Mouse (Mus musculus): ENCODE measurements around the gene Wwc2.

Wwc2 gene

GRCm38 (mm10) chr8:47791986-47792385 is 198.7 kb downstream of the Wwc2 start:
- CTCF ChIA-PET, result no interaction called here

- CTCF ChIA-PET, result no interaction called here
Measured at GRCm38 (mm10) chr8:47787705-47788104, 203.0 kb downstream of the Wwc2 start.

- CTCF ChIA-PET, result no interaction called here
Measured at GRCm38 (mm10) chr8:47786323-47786722, 204.4 kb downstream of the Wwc2 start.

DNA sequence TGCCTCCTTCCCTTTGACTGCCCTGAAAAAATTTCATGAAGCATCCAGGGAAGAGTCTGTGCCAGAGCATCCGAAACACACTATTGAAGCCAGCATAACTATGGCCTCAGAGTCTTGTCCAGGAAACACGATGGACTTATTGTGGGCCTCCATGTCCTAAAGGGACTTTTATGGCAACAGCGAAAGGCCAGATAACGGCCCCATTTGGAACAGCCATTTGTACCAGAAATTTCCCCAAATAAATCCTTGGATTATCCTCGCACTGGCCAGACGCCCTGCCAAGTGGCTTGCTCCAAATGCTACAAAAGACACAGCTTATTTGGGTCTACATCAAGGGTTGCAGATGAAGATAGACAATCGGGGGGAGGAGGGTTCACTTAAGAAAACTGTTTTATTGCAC is 206.3 kb downstream of the Wwc2 start:
- CTCF ChIA-PET, result no interaction called here

DNA sequence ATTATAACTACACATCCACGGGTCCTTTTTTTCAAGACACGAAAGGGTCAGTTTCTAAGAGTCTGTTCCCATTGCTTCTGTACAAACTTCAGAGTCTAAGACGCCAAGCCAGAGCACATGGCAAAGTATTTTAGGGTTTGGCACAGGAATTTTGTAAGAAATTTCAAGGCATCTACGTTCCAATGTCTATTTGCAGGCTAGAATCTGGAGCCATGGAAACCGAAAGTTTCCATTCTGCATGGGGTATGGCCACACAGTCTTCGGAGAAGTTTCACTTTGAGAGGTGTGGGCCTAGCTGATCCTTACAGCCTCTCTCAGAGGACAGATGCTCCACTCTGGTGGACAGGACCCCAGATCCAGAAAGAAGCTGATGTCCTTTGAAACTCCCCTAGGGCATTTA is 206.8 kb downstream of the Wwc2 start:
- CTCF ChIA-PET, result no interaction called here

GRCm38 (mm10) chr8:47783544-47783943 is 207.2 kb downstream of the Wwc2 start:
- CTCF ChIA-PET, result no interaction called here

- CTCF ChIA-PET, result no interaction called here
Measured at GRCm38 (mm10) chr8:47781881-47782280, 208.8 kb downstream of the Wwc2 start.

DNA sequence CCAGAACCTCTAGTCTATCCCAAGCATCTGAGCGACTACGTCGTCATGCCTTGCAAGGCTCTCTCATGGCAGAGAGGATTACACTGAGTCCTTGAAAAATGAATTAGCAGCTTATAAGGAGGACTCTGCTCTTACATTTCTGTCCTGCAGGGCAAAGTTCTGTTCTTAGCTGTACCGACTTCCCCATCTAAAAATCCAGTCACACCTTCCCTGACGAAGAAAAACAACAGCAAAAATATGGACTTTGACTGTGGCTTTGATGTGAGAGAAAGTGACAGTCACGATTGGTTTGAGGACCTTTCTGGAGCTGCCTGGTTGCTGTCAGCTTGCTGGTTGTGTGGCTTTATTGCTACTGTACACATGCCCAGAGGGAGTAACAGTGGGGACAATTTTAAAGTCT is 211.1 kb downstream of the Wwc2 start:
- CTCF ChIA-PET, result no interaction called here

DNA sequence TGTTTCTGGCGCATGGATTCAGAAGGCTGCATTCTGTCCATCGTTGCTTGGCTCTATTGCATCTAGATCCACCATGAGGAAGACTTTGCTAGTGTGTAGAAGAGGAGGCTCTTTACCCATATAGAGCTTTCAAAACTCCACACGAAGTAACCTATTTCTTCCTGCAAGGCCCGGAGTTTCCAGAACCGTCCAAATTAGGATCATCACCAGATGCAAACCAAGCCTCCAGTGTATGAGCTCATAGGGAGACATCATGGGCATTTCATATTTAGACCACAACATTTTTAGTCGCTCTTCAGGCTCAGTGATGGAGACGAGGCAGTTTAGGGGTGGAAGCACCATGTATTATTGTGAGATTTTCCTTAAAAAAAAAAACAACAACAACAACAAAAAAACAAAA is 213.3 kb downstream of the Wwc2 start:
- CTCF ChIA-PET, result no interaction called here

Data from spleen, embryonic (tissue).